Comparison of ENCODE assay signal across 8 mouse cellular contexts in genomic region chr2:74066652-74067051, GRCm38 (mm10).
DNase-seq lines count a peak whose midpoint lies in the region; ATAC-seq lines count a peak whose summit lies in the region.

No protein-coding gene starts in this region.

- no peak overlapping the region for H3K27ac ChIP-seq in hindbrain, embryonic 14.5 days

- no peak overlapping the region for H3K4me3 ChIP-seq in hindbrain, embryonic 14.5 days (replicated peaks; ENCODE audit: low read length)

- no peak overlapping the region for H3K9ac ChIP-seq in hindbrain, embryonic 14.5 days

- WGBS in hindbrain, embryonic 14.5 days = 4% methylated on average over 11 of the region's 11 CpGs

- H3K4me1 ChIP-seq in hindbrain, embryonic 14.5 days (replicated peaks; ENCODE audit: control insufficient read depth, insufficient read depth, low read length) = peaks cover 20% of the 10 kb centered on the region

- 0 out of 2 replicates have a peak overlapping the region, but pooled peaks have one; percentile 17 for H3K4me2 ChIP-seq in hindbrain, embryonic 14.5 days (replicated peaks)

- ATAC-seq in hindbrain, embryonic 14.5 days (ENCODE audit: low FRiP score) = peak; percentile 78

- no peaks in the 10 kb centered on the region for H3K27me3 ChIP-seq in hindbrain, embryonic 14.5 days (ENCODE audit: control insufficient read depth, insufficient read depth, low read length)

- no peaks in the 10 kb centered on the region for H3K36me3 ChIP-seq in hindbrain, embryonic 14.5 days (replicated peaks; ENCODE audit: control insufficient read depth, insufficient read depth)

- no peaks in the 10 kb centered on the region for H3K9me3 ChIP-seq in hindbrain, embryonic 14.5 days (ENCODE audit: control insufficient read depth, low read length)

- peak; percentile 26 to 83 for DNase-seq in adrenal gland, adult (ENCODE audit: inconsistent age in 2 of 2, low spot score in 1 of 2)
- peak; percentile 74 to 83 for DNase-seq in cerebellum, postnatal 25 days
- DNase-seq in frontal cortex, postnatal 25 days (ENCODE audit: low spot score in 2 of 2) = peak; percentile 49 to 64
- DNase-seq in hindbrain, embryonic 14.5 days (ENCODE audit: low spot score) = peak; percentile 90
- peak; percentile 28 for DNase-seq in layer of hippocampus, adult 9-11 months
- DNase-seq in lung, postnatal 10 days = peak; percentile 76
- peak; percentile 83 to 86 for DNase-seq in right cerebral cortex, adult 2 months (ENCODE audit: low spot score in 2 of 2)
- no peak for DNase-seq in spleen, postnatal 4 days (ENCODE audit: low spot score in 2 of 2)

Comparison
In these comparisons a context has a peak if more than half of its experiments do, and no peak if none do; other contexts are left out.
1. DNase-seq: peak in adrenal gland, adult (2 of 2), cerebellum, postnatal 25 days (2 of 2), frontal cortex, postnatal 25 days (2 of 2), hindbrain, embryonic 14.5 days (single experiment), layer of hippocampus, adult 9-11 months (single experiment), lung, postnatal 10 days (single experiment) and right cerebral cortex, adult 2 months (2 of 2); none in spleen, postnatal 4 days (0 of 2).